Mouse (Mus musculus) erythroblast, adult 5-6 weeks (primary cell): ENCODE measurements at regions not wholly inside any gene's neighbourhood (a gene's known extent, or its start where the extent isn't known, plus 50 kb on each side); places are given as distances from the start of the nearest gene placed in this dataset.

Experiments
- ATAC-seq: replicated peaks from 2 replicates; pipeline ENCODE4 v1.8.0; 2016; ENCODE audit warnings: moderate number of reproducible peaks, mild to moderate bottlenecking, moderate TSS enrichment, inconsistent platforms; ENCODE audit not compliant: poor library complexity, low FRiP score, severe bottlenecking

- no peak for ATAC-seq
Observed at GRCm38 (mm10) chr14:25299673-25300190, 159.3 kb upstream of the Zmiz1 start.

GRCm38 (mm10) chr14:25301336-25302031, 157.5 kb upstream of the Zmiz1 start:
- no peak for ATAC-seq

GRCm38 (mm10) chr14:25304391-25304851, 154.6 kb upstream of the Zmiz1 start:
- no peak for ATAC-seq

- ATAC-seq: no peak
Observed at GRCm38 (mm10) chr14:25306166-25306565, 152.8 kb upstream of the Zmiz1 start.

- no peak for ATAC-seq
Observed at GRCm38 (mm10) chr14:25306961-25307654, 151.9 kb upstream of the Zmiz1 start.

- no peak for ATAC-seq
Observed at GRCm38 (mm10) chr14:25308051-25308450, 150.9 kb upstream of the Zmiz1 start.

GRCm38 (mm10) chr14:25310671-25311151, 148.3 kb upstream of the Zmiz1 start:
- no peak for ATAC-seq

- ATAC-seq: no peak
Observed at GRCm38 (mm10) chr14:25311475-25311874, 147.5 kb upstream of the Zmiz1 start.

GRCm38 (mm10) chr14:25312135-25312534, 146.8 kb upstream of the Zmiz1 start:
- no peak for ATAC-seq

GRCm38 (mm10) chr14:25312814-25313426, 146.1 kb upstream of the Zmiz1 start:
- no peak for ATAC-seq

- ATAC-seq: no peak
Observed at GRCm38 (mm10) chr14:25313693-25314240, 145.2 kb upstream of the Zmiz1 start.

GRCm38 (mm10) chr14:25316491-25316890, 142.5 kb upstream of the Zmiz1 start:
- no peak for ATAC-seq

- no peak for ATAC-seq
Observed at GRCm38 (mm10) chr14:25317680-25318471, 141.1 kb upstream of the Zmiz1 start.

- no peak for ATAC-seq
Observed at GRCm38 (mm10) chr14:25318909-25319308, 140.1 kb upstream of the Zmiz1 start.

- ATAC-seq: no peak
Observed at GRCm38 (mm10) chr14:25320141-25320540, 138.8 kb upstream of the Zmiz1 start.

GRCm38 (mm10) chr14:25323542-25324484, 135.2 kb upstream of the Zmiz1 start:
- ATAC-seq: no peak

- ATAC-seq: no peak
Observed at GRCm38 (mm10) chr14:25325887-25326286, 133.1 kb upstream of the Zmiz1 start.

- no peak for ATAC-seq
Observed at GRCm38 (mm10) chr14:25328230-25328629, 130.8 kb upstream of the Zmiz1 start.
